Mouse (Mus musculus): ENCODE measurements around the gene Foxn1.
A peak's percentile ranks its signal among the peaks of the same experiment; 100 is the strongest.

The Foxn1 gene

DNA sequence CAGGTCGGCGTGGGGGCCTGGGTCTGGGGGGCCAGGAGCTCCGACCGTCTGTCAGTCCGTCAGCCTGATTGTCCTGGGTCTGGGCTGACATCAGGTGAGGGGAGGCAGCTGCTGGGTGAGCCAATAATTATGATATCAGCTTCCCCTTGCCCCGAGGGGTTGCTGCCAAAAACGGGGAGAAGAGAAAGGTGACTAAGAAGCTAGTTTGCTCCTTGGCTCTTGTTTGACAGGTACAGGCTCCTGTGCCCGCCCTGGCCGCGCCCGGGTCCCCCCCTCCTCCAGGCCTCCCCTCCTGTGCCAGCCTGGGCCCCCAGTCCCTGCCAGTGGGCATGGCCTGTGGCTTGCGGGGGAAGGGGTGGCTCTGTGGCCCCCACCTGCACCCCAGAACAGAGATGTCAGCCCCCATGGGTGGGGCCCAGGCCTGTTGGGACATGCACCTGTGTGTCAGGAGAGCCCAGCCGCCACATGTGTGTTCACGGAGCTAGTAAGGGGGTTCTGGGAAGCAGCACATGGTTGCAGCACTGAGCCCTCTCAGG lies at the start of gene Foxn1:
Gene Foxn1 (minus strand): TSS at position 51 of the 536 bp plus-strand sequence.
- DNase-seq (ENCODE audit: low read depth, low spot score) = no peak

DNA sequence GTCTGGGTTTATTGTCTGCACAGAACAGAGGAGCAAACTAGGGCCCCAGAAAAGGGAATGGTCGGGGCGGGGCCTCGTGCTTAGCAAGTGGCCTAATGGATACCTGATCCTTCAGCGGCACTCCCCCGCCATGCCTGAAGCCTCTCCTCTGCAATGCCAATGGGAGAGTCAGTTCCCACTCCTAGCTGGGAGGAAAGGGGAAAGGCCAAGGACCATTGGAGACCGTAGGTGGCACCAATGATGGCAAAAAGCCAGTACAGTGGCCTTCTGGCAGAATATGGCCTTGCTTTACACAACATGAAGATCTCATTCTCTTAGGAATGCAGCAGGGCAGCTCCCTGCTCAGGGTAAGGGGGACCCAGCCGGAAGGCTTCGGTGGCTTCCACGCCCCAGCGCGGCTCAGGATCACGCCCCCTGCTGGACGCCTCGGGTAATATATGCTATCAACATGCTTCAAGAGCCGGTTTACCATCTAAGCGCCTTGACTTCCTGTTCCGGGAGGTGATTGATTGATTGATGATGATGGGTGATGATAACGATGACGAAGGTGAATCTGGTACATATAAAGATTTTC lies 49.5 kb upstream of the Foxn1 start:
- DNase-seq (ENCODE audit: low read depth, low spot score) = peak; percentile 94

DNA sequence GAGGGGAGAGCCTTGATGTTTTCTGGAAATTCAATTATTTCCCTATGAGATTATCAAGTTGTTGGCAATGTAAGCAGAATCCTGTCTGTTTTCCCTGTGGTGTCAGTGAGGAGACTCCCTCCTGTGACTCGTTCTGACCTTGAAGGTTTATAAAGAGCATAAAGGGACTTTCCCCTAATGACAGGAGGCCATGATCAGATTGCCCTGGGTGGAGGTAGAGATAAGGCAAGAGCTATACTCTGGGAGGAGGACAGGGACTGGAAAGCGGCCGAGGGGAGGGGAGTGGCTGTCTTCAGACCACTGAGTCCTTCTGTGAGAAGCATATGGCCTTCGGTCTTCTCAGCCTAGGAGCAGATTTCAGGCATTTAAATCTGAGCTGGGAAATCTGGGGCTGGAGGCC lies 47.7 kb upstream of the Foxn1 start:
- DNase-seq (ENCODE audit: low read depth, low spot score) = no peak

DNA sequence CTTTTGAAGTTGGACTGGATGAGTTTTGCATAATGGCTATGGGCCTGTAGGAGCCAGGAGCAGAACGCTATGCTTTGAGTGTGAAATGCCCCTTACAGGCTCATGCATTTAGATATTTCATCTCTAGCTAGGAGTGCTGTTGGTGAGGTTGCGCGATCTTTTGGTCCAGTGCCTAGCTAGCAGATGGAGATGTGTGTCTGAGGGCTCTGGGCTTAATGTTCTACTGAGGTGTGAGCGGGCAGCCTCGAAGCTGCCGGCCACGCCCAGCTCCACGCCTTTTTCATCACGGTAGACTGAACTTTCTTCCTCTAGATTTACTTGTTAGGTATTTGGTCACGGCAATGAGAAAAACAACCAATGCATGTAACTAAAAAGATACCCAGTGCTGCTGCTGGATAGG lies 44.8 kb upstream of the Foxn1 start:
- DNase-seq (ENCODE audit: low read depth, low spot score) = no peak

DNA sequence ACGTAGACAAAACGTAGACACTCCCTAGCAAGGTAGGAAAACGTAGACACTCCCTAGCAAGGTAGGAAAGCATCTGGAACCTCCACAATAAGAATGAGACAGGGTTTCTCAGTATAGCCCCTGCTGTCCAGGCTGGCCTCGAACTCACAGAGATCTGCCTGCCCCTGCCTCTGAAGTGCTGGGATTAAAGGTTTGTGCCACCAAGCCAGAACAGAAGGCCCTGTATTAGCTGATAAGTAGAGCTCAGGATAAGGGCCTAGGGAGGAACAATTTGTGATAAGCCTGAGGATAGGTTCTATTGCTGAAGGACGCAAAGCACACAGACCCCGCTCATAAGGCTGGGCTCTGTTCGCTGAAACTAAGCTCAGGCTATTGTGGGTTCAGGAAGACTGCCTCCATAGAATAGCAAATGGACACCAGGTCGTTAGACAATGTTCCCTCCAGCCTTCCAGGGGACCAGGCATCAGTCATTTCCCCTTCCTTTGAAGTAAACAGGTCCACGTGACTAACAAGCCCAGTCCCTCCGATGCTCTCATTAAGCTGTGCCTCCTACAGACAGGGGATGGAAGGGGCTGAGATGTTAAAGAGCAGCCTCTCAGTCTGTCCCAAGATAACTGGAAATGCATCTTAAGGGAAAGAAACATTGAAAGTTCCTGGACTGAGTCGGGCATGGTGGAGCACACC lies 44.0 kb upstream of the Foxn1 start:
- peak; percentile 52 for DNase-seq (ENCODE audit: low read depth, low spot score)

DNA sequence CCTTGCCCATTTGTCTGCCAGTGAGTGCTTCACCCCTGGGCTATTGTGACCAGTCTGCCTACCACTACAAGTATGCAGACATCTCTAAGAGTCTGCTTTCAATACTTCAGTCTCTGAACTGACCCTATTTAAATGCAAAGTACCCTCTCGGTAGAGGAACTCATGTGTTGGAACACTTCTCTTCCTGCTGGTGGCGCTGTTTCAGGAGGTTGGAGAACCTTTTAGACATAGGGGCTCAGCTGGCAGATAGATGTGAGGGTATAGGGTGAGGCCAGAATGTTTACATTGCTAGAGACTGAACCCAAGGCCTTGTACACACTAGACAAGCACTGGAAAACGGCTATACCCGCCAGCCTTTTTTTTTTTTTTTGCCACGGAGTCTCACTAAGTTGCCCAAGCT lies 42.0 kb upstream of the Foxn1 start:
- DNase-seq (ENCODE audit: low read depth, low spot score) = peak; percentile 76

DNA sequence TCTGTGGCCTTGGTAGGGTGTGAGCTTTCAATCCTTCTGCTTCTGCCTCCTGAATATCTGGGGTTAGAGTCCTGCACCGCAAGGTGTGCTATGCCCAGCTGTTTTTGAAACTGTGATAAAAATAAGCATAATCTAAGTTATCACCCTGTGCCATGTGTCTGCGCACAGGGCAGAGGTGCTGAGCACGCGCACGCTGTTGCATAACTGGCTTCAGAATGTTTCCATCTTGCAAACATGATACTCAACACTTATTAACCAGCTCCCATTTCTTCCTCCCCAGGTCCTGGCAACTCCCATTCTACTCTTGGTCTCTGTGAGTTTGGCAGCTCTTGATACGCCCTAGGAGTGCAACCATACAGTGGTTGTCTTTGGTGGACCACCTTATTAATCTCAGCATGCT lies 41.3 kb upstream of the Foxn1 start:
- DNase-seq (ENCODE audit: low read depth, low spot score) = no peak

DNA sequence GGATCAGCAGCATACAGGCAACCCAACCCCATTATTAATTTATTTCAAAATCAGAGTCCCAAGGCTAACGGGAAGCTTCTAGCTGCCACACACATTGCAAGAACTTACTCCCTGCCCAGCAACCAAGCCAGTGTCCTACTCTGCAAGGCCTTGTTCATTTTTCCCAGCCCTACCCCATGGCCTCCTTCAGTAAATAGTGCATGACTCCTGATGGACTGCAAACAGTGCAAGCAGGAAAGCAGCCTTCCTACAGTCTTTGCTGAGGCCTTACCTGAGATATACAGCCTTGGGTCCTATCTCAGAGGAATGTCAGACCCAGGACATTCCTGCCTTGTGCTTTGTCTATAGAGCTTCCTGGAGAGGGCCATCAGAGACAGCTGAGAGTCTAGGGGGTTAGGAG lies 39.2 kb upstream of the Foxn1 start:
- no peak for DNase-seq (ENCODE audit: low read depth, low spot score)

DNA sequence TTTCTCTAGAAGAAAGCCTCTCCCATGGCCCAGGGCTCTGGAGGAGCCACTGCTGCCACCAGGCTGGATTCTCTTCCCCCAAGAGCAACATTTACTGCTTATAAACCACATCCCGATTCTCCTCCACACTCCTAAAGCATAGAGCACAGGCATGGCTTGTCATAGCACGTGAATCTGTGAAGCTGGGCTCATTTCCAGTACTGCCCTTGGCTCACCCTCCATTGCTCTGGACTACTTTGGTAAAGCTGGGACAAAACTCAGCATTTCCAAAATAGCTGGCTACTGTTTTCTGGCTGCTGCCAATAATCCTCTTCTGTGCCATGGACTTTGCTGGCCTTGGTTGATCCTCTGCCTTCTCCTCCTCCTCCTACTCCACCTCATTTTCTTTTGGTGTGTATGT lies 38.0 kb upstream of the Foxn1 start:
- no peak for DNase-seq (ENCODE audit: low read depth, low spot score)

DNA sequence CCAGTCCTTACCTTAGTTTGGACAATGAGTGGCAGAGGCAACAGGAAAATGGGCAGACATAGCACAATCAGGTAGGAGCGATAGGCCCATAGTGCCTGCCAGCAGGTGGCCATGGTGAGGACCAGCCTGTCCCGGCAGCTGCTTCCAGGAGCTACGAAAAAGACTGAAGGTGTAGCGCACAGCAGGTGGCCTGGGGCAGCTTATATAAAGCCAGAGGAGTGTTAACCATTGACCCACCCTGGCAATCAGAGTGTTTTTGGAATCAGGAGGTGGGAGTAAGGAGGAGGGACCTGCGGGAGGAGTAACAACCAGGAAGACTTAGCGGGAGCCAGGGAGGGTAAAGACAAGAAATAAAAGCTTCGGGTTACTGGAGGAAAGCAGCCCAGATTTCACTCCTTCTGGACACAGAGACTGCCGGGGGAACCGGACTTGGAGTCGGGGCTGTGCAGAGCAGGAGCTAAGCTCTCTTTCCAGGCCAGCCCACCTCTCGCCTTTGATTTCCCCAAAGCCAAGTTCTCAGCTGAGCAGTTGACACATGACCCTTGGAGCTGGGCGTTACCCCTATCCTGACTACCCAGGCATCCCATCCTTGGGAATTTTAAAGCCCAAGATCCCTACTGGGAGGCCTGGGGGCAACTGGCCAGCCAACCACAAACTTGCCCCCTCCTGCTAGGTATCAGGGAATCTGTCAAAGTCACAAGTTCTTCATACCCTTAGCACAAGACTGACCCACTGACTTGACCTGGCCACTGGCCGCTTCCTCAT lies 35.9 kb upstream of the Foxn1 start, which contains the start of gene Slc13a2:
Gene Slc13a2 (minus strand): TSS at position 163 of the 765 bp plus-strand sequence.
- peak; percentile 89 for DNase-seq (ENCODE audit: low read depth, low spot score)

DNA sequence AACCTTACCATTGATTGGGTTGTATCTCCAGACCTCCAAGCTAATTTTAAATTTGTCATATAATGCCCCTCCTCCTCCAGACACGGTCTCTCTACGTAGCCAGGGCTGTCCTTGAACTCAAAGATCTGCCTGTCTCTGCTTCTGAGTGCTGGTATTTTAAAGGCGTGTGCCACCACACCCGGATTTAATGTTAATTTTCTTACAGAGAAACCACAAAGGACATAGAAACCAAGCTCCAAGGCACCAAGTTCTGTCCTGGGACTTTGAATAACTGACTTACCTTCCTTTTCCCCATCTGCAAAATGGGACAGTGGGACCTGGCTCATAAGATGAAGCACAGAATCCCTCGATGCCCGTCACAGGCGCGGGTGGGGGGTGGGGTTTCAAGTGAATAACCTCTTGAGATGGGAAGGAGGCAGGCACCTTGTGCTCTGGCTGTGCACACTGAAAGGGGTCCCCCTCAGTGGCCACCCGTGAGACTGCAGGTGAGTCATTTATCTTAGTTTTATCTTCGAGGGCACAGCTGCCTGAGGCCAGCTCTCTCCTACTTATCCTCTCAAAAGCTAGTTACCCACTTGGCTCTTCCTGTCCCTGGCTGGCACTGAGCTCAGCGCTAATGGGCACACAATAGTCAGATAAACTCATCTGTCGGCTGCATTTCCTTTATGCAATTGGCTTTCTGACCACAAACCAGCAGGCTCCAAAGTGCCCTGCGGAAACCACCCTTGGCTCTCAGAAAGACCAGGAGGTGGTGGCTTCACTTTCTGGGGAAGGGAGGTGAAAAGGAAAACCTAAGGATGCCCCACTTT lies 35.0 kb upstream of the Foxn1 start:
- DNase-seq (ENCODE audit: low read depth, low spot score) = peak; percentile 76

DNA sequence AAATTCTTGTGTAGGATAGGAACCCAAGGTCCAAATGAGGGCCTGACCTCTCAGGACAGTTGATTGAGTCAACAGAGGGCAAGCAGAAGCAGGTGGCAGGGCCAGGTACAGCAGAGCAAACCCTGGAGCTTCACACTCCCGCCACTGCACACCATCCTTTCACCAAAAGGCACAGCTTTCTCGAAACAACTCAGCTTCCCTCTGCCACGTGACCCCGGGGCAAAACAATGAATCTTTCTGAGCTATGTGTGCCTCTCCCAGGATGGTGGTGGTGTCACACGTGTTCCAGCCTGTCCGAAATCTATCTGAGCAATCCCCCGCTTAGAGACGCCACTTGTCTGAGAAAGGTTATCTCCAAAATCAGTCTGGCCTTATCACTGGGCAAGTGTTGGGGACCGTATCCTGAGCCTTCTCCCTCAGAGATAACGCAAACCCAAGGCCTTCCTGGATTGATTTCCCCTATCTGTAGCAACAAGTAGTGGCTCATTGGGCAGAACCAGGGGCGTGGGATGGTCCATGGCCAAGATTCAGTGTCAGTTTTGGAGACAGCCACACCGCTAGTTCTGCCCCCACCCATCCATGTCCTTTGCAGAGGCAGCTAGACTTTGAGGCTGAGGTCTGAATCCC lies 34.0 kb upstream of the Foxn1 start:
- no peak for DNase-seq (ENCODE audit: low read depth, low spot score)

DNA sequence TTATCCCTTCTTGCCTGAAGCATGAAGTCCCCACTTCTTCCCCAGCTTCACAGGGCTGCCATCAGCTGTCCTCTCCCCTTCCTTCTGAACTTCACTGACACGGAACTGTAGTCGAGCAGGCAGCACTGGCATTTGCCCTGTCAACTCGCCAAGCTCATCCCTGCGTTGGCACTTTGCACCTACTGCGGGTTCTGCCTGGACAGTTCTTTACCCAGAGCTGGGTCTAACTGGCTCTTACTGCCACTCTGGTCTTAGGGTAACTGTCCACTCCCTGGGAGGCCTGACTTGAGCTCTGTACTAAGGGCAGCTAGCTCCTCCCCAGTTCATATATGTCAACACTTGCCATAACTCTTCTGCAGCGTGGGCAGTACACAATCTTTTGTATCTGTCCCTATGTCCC lies 30.5 kb upstream of the Foxn1 start:
- no peak for DNase-seq (ENCODE audit: low read depth, low spot score)

DNA sequence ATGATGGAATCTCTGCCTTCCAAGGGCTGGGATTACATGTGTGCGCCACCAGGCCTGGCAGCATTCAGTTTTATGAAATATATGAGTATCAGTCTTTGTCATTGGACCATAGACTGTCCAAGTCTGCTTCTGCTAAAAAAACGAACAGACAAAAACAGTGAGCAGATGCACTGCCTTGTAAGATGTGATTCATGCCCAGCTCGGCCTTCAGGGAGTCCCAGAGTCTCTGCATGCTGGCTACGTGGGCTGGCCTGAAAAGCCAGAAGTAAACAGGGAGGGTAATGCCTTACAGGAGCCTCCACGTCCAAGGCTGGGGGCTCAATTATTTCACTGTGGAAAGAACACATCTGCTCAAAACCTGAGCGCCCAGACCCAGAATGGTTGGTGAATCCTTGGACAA lies 26.5 kb upstream of the Foxn1 start:
- no peak for DNase-seq (ENCODE audit: low read depth, low spot score)

DNA sequence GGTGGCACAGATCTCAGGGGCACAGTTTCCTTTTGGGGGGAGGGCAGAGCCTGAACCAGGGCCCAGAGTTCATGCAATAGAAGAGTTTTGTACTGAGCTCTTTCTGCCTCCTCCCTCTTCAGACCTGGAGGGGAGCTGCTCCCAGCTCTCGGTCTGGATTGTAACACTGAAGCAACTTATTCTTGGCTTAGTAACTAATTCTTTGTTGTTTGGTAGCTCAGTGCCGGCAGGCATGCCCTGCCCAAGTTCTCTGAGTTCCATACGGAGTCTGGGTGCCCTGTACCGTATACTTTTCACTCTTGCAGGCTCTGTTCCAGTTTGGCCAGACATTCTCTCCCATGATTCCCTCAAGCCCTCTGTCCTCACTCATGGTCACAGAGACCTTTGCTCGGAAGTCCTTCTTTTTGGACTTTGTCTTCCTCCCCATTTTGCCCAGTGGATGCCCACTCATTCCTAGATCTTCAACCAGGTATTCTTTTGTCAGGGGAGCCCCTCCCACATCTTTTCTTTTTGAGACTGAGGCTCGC lies 26.0 kb upstream of the Foxn1 start:
- DNase-seq (ENCODE audit: low read depth, low spot score) = no peak

DNA sequence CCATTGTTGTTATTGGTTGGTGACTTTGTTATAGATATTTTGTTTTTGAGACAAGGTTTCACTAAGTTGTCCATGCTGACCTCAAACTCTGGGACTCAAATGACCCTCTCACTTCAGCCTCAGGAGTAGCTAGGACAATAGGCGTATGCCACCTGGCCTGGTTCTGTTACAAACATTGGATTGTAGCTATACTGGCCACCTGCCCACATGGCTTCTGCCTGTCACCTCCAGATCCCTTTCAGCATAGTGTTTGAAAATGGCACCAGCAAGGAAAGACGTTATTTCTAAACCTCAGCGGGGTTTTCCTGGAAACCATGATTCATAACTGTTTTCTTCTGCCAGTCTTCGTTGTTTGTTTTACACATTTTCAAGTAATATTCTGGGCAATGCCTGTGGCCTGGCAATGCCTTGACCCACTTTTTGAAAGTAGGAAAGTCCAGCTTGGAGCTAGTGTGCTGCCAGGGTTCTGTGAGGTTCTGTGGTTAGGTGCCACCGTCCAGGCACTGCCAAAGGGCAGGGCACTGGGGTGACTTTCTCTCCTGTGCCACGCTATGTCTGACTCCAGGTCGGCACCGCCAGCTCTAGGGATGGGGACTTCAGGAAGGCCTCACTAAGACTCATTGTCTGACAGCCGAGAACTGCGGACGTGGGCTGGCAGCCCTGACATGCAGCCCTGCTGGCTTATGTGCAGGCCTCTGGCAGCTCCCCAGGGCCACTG lies 25.4 kb upstream of the Foxn1 start:
- DNase-seq (ENCODE audit: low read depth, low spot score) = no peak

DNA sequence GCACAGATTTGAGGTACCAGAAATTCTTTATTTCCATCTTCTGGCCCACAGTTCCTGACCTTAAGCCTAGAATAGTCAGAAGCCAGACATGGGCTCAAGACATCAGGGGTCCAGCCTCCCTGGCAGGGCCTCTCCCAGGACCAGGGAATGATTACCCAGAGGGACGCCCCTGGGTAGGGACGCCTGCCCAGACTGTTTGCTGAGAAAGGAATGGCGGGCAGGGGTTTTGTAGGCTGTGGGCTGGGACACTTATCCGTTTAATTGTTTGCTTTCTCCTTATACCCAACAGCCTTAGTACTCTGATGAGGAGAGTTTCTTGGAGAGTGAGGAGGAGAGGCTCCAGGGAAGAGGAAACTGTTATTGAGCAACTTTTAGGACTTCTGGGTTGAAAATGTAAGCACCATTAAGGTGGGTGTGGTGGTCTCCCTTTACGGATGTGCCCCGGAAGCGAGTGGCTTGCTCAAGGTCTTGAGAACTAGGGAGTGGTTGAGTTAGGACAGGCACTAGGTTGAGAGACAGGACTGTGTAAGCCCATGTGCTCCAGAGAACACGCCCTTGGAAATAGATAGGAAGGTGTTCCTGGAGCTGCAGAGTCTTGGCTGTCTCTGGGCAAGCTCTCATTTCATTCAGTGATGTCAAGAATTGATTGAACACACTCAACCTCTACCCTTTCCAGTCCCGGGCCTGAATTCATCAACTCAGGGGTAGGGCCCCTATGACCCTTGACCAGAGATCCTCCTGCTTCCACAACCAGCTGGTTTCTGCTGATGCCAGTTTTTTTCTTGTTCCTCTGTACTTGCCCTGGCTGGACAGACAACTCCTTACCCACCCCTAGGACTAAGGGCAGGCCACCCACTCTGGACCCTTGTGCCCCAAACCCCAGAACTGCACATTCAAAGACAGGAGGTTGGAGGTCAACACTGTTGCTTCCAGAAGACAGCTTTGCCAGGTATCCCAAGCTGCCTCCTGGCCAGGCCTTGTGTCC lies 22.2 kb upstream of the Foxn1 start:
- DNase-seq (ENCODE audit: low read depth, low spot score) = peak; percentile 39

DNA sequence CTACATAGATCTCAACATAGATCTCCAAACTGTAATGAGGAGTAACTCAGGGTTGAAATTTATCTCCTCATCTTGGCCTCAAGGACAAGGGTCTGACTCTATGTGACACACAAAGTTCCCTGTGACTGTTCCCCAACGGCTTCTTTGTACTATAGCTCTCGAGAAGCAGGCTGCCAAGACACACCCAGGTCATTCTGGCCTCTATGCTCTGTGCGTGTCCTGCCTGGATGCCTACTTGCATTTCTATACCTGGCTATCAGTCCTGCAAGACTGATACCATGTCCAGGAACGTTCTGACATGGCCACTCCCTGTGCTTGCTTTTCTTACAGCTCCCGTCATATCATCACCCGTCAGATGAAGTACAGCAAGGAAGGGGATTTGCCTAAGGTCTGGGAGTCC lies 15.7 kb upstream of the Foxn1 start:
- no peak for DNase-seq (ENCODE audit: low read depth, low spot score)

DNA sequence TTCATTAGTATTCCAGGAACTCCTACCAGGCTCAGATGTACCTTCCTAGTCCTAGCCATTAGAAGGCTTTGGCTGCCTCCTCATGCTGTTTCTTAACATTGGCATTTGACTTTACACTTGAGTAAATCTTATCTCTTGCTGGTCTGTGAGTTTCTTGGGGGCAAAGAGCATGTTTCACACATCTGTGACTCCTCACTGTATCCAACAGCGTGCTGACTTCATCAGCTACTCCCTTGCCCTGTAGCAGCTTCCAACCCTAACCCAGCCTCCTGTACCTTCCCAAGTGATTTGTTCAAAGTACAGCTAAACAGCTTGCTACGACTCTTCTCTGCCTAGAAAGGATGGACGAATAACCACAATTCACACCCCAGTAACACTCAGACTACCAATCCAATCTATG lies 15.1 kb upstream of the Foxn1 start:
- no peak for DNase-seq (ENCODE audit: low read depth, low spot score)

All from ZHBTc4 (cell line).